Mouse (Mus musculus): ENCODE data around the gene Cars.
"Not testable (repeated sequence)": the region's sequence is repeated elsewhere in the genome, so short reads cannot be mapped to it uniquely, and the experiment has no call there.

The Cars gene

GRCm38 (mm10) chr7:143599428-143600230, at the start of gene Cars:
Gene Cars, minus strand, starts transcription at chr7:143600090.
- peak; percentile 95 for DNase-seq (ENCODE audit: inconsistent ontology term)

GRCm38 (mm10) chr7:143649034-143649768, 49.3 kb upstream of the Cars start, which contains the start of gene Tnfrsf22:
Gene Tnfrsf22, minus strand, starts transcription at chr7:143649661.
- DNase-seq (ENCODE audit: inconsistent ontology term), result peak; percentile 80

GRCm38 (mm10) chr7:143643949-143644348, 44.1 kb upstream of the Cars start:
- DNase-seq (ENCODE audit: inconsistent ontology term), result not testable (repeated sequence)

- DNase-seq (ENCODE audit: inconsistent ontology term), result no peak
These were observed 36.8 kb upstream of the Cars start for GRCm38 (mm10) chr7:143636674-143637073.

GRCm38 (mm10) chr7:143631503-143631902, 31.6 kb upstream of the Cars start:
- DNase-seq (ENCODE audit: inconsistent ontology term), result no peak

GRCm38 (mm10) chr7:143629501-143629900, 29.6 kb upstream of the Cars start:
- no peak for DNase-seq (ENCODE audit: inconsistent ontology term)

GRCm38 (mm10) chr7:143628540-143628939, 28.6 kb upstream of the Cars start, which contains the start of gene Tnfrsf26:
Gene Tnfrsf26, minus strand, starts transcription at chr7:143628722.
- DNase-seq (ENCODE audit: inconsistent ontology term), result no peak

- no peak for DNase-seq (ENCODE audit: inconsistent ontology term)
These were observed 27.8 kb upstream of the Cars start for GRCm38 (mm10) chr7:143627555-143628286.

- no peak for DNase-seq (ENCODE audit: inconsistent ontology term)
These were observed 26.3 kb upstream of the Cars start for GRCm38 (mm10) chr7:143626178-143626577.

GRCm38 (mm10) chr7:143625151-143625550, 25.3 kb upstream of the Cars start:
- DNase-seq (ENCODE audit: inconsistent ontology term), result peak; percentile 41

GRCm38 (mm10) chr7:143624561-143624960, 24.7 kb upstream of the Cars start:
- DNase-seq (ENCODE audit: inconsistent ontology term), result peak; percentile 1

- peak; percentile 29 for DNase-seq (ENCODE audit: inconsistent ontology term)
These were observed 21.1 kb upstream of the Cars start for GRCm38 (mm10) chr7:143620951-143621350.

- no peak for DNase-seq (ENCODE audit: inconsistent ontology term)
These were observed 14.7 kb upstream of the Cars start for GRCm38 (mm10) chr7:143614404-143615135.

- DNase-seq (ENCODE audit: inconsistent ontology term), result no peak
These were observed 12.3 kb upstream of the Cars start for GRCm38 (mm10) chr7:143612215-143612614.

GRCm38 (mm10) chr7:143605321-143605720, 5.4 kb upstream of the Cars start:
- no peak for DNase-seq (ENCODE audit: inconsistent ontology term)

GRCm38 (mm10) chr7:143604889-143605288, 5.0 kb upstream of the Cars start:
- no peak for DNase-seq (ENCODE audit: inconsistent ontology term)

- DNase-seq (ENCODE audit: inconsistent ontology term), result no peak
These were observed 1.8 kb upstream of the Cars start for GRCm38 (mm10) chr7:143601705-143602104.

- DNase-seq (ENCODE audit: inconsistent ontology term), result no peak
These were observed 396 bp upstream of the Cars start for GRCm38 (mm10) chr7:143600231-143600740.

- DNase-seq (ENCODE audit: inconsistent ontology term), result peak; percentile 40
These were observed 5.0 kb downstream of the Cars start for GRCm38 (mm10) chr7:143594865-143595264.

GRCm38 (mm10) chr7:143592255-143592654, 7.6 kb downstream of the Cars start:
- DNase-seq (ENCODE audit: inconsistent ontology term), result no peak

GRCm38 (mm10) chr7:143588006-143588405, 11.9 kb downstream of the Cars start:
- no peak for DNase-seq (ENCODE audit: inconsistent ontology term)
